In genomic region chr14:67176672-67177071, GRCm38 (mm10) we compare ENCODE assay signal across 26 mouse cellular contexts.
A peak's percentile ranks its signal among the peaks of the same experiment; 100 is the strongest.
DNase-seq lines count a peak whose midpoint lies in the region; ATAC-seq and TF ChIP-seq lines count a peak whose summit lies in the region.
"Had no signal": no experiment of that assay in that cellular context is flagged by ENCODE, and none has a peak within 500 bp of the region (broad histone marks: within the 10 kb centered on the region; RNA-seq: fewer than 3 reads in every experiment).

No protein-coding gene starts in this region.

- WGBS in limb, embryonic 12.5 days: 69% methylated on average over 6 of the region's 6 CpGs
- WGBS in limb, embryonic 10.5 days: 80% methylated on average over 6 of the region's 6 CpGs
- 71% methylated on average over 6 of the region's 6 CpGs for WGBS in intestine, embryonic 16.5 days
- WGBS in small intestine, adult 2 months: 48% methylated on average over 6 of the region's 6 CpGs

- H3K4me1 ChIP-seq in limb, embryonic 12.5 days (replicated peaks): peaks cover 26% of the 10 kb centered on the region
- peaks cover 14% of the 10 kb centered on the region for H3K4me1 ChIP-seq in limb, embryonic 10.5 days
- H3K4me1 ChIP-seq in intestine, embryonic 16.5 days (ENCODE audit: control insufficient read depth, insufficient read depth, low read length): 0 out of 2 replicates have a peak, but pooled peaks cover 3% of the 10 kb centered on the region
- peaks cover 24% of the 10 kb centered on the region; the same call in 1 of the 2 replicates for H3K4me1 ChIP-seq in small intestine, adult 2 months (ENCODE audit: control insufficient read depth, insufficient read depth, insufficient read length, low read length)
- H3K4me1 ChIP-seq: embryonic facial prominence, embryonic 12.5 days; embryonic facial prominence, embryonic 15.5 days had no signal

- no peak for TF ChIP-seq POLR2A in small intestine, adult 2 months (IDR thresholded peaks at IDR 0.05; ENCODE audit: low read depth, low read length)

- H3K9me3 ChIP-seq in limb, embryonic 12.5 days: no peaks in the 10 kb centered on the region
- H3K9me3 ChIP-seq in limb, embryonic 10.5 days (replicated peaks): no peaks in the 10 kb centered on the region
- H3K9me3 ChIP-seq in intestine, embryonic 16.5 days (ENCODE audit: control insufficient read depth, low read length): no peaks in the 10 kb centered on the region
- H3K9me3 ChIP-seq: embryonic facial prominence, embryonic 12.5 days; embryonic facial prominence, embryonic 15.5 days; heart, embryonic 10.5 days; heart, embryonic 13.5 days; hindbrain, embryonic 13.5 days had no signal

- no peaks in the 10 kb centered on the region for H3K27me3 ChIP-seq in limb, embryonic 12.5 days
- H3K27me3 ChIP-seq in limb, embryonic 10.5 days (ENCODE audit: low read depth, poor library complexity, severe bottlenecking): no peaks in the 10 kb centered on the region; the same call in 1 of the 2 replicates
- no peaks in the 10 kb centered on the region for H3K27me3 ChIP-seq in intestine, embryonic 16.5 days (replicated peaks; ENCODE audit: control insufficient read depth, insufficient read depth, low read length)
- no peaks in the 10 kb centered on the region for H3K27me3 ChIP-seq in small intestine, adult 2 months (ENCODE audit: control insufficient read depth, insufficient read depth, low read length)
- H3K27me3 ChIP-seq: CH12.LX; embryonic facial prominence, embryonic 12.5 days; embryonic facial prominence, embryonic 15.5 days; hindbrain, embryonic 13.5 days; Patski had no signal

- no peak for DNase-seq in limb, embryonic 10.5 days (ENCODE audit: low spot score)
- no peak for DNase-seq in kidney, postnatal 14 days
- DNase-seq in right cerebral cortex, postnatal 10 days (ENCODE audit: low spot score in 2 of 2): no peak
- no peak for DNase-seq in frontal cortex, postnatal 25 days (ENCODE audit: low spot score in 2 of 2)
- DNase-seq: adrenal gland, postnatal 10 days; adrenal gland, postnatal 36 days; B cell, adult 2 months; cerebellum, adult 2 months; cerebellum, adult 9-11 months; cerebellum, postnatal 25 days; forebrain, postnatal 0 days; gastrocnemius, postnatal 25 days; heart, adult 2 months had no signal

- no peak for TF ChIP-seq CTCF in small intestine, adult 2 months (IDR thresholded peaks at IDR 0.05; ENCODE audit: extremely low read depth, insufficient read length, insufficient replicate concordance, low read depth, low read length)

- no peak overlapping the region for H3K4me3 ChIP-seq in limb, embryonic 12.5 days (replicated peaks)
- H3K4me3 ChIP-seq in limb, embryonic 10.5 days: no peak overlapping the region
- no peak overlapping the region for H3K4me3 ChIP-seq in intestine, embryonic 16.5 days (ENCODE audit: low read length)
- no peak overlapping the region for H3K4me3 ChIP-seq in small intestine, adult 2 months (ENCODE audit: low read depth, low read length)
- H3K4me3 ChIP-seq: embryonic facial prominence, embryonic 12.5 days; embryonic facial prominence, embryonic 15.5 days; heart, adult 2 months; heart, embryonic 10.5 days; heart, embryonic 13.5 days; hindbrain, embryonic 13.5 days had no signal

- no peaks in the 10 kb centered on the region for H3K36me3 ChIP-seq in limb, embryonic 12.5 days
- H3K36me3 ChIP-seq in limb, embryonic 10.5 days: no peaks in the 10 kb centered on the region
- H3K36me3 ChIP-seq in intestine, embryonic 16.5 days (ENCODE audit: control insufficient read depth, insufficient read depth, low read length): no peaks in the 10 kb centered on the region
- H3K36me3 ChIP-seq in small intestine, adult 2 months (ENCODE audit: control insufficient read depth, insufficient read depth, low read length): no peaks in the 10 kb centered on the region
- H3K36me3 ChIP-seq: embryonic facial prominence, embryonic 12.5 days; embryonic facial prominence, embryonic 15.5 days; G1E; heart, embryonic 10.5 days; heart, embryonic 13.5 days; hindbrain, embryonic 13.5 days had no signal

- no peak overlapping the region for H3K27ac ChIP-seq in limb, embryonic 12.5 days
- H3K27ac ChIP-seq in limb, embryonic 10.5 days: no peak overlapping the region
- no peak overlapping the region for H3K27ac ChIP-seq in intestine, embryonic 16.5 days (ENCODE audit: low read length)
- H3K27ac ChIP-seq in small intestine, adult 2 months (ENCODE audit: insufficient read depth, low read depth, low read length): peak overlapping the region; percentile 75
- H3K27ac ChIP-seq: embryonic facial prominence, embryonic 12.5 days; embryonic facial prominence, embryonic 15.5 days; heart, adult 2 months; heart, embryonic 10.5 days; heart, embryonic 13.5 days; hindbrain, embryonic 13.5 days had no signal

- no peak overlapping the region for H3K9ac ChIP-seq in limb, embryonic 12.5 days (replicated peaks)
- H3K9ac ChIP-seq in intestine, embryonic 16.5 days (ENCODE audit: low read depth, low read length): no peak overlapping the region
- H3K9ac ChIP-seq: embryonic facial prominence, embryonic 12.5 days; embryonic facial prominence, embryonic 15.5 days; forebrain, postnatal 0 days; heart, embryonic 13.5 days; hindbrain, embryonic 13.5 days had no signal

- H3K4me2 ChIP-seq in limb, embryonic 12.5 days: peak overlapping the region; percentile 21
- H3K4me2 ChIP-seq in intestine, embryonic 16.5 days (ENCODE audit: low read depth, low read length): 0 out of 2 replicates have a peak overlapping the region, but pooled peaks have one; percentile 0
- H3K4me2 ChIP-seq: embryonic facial prominence, embryonic 12.5 days; embryonic facial prominence, embryonic 15.5 days; heart, embryonic 13.5 days; hindbrain, embryonic 13.5 days had no signal

- no peak for ATAC-seq in limb, embryonic 12.5 days (ENCODE audit: insufficient number of reproducible peaks, insufficient read depth, low FRiP score, low TSS enrichment, low read depth)
- peak; percentile 32 for ATAC-seq in intestine, embryonic 16.5 days
- ATAC-seq: forebrain, embryonic 14.5 days; forebrain, postnatal 0 days; hindbrain, embryonic 16.5 days; Patski had no signal
